Mouse (Mus musculus) erythroblast, adult 5-6 weeks (primary cell): ENCODE measurements around the gene Gm49392. TPM values are rescaled to one million over a fixed set of nuclear protein-coding genes. Genes with fewer than 3 reads are reported as not detected.

Source experiments
- ATAC-seq: replicated peaks from 2 replicates; pipeline ENCODE4 v1.8.0; 2016; ENCODE audit warnings: moderate number of reproducible peaks, mild to moderate bottlenecking, moderate TSS enrichment, inconsistent platforms; ENCODE audit not compliant: poor library complexity, low FRiP score, severe bottlenecking
- total RNA-seq, 2 experiments: library from RNA; stranded (forward) in 1 of 2; stranded (reverse) in 1 of 2; fragments of 150-400 nt in 1 of 2; fragments of 200-764, 138-1000 nt in 1 of 2; gene quantifications; 2 replicates each; pipeline versions ENCODE4 v1.2.3 to v1.2.4; 2015 to 2017; ENCODE audit warnings: low replicate concordance in 2 of 2

Gm49392 gene
- total RNA-seq, 2 experiments from 2014 or later = not detected

- ATAC-seq = no peak
These were observed 93.9 kb downstream of the Gm49392 start, which contains the start of gene Ctsll3 for GRCm38 (mm10) chr13:60802749-60803148. Ctsll3 (minus strand) TSS chr13:60802849.

Other genes starting within 250 kb of the Gm49392 start
- not detected in 2 replicates for gene BC051665, start 110.5 kb downstream of the Gm49392 start, total RNA-seq (2015; ENCODE audit: low replicate concordance)
- gene BC051665, start 110.5 kb downstream of the Gm49392 start, total RNA-seq (2017; ENCODE audit: low replicate concordance) = not detected in 2 replicates
- gene Ctsll3, start 94.0 kb downstream of the Gm49392 start, total RNA-seq (2015; ENCODE audit: low replicate concordance) = not detected in 2 replicates
- gene Ctsll3, start 94.0 kb downstream of the Gm49392 start, total RNA-seq (2017; ENCODE audit: low replicate concordance) = not detected in 2 replicates
- gene 4930486L24Rik, start 32.4 kb downstream of the Gm49392 start, total RNA-seq (2015; ENCODE audit: low replicate concordance) = not detected in 2 replicates
- not detected in 2 replicates for gene 4930486L24Rik, start 32.4 kb downstream of the Gm49392 start, total RNA-seq (2017; ENCODE audit: low replicate concordance)
- gene Ctla2b, start 553 bp upstream of the Gm49392 start, total RNA-seq (2015; ENCODE audit: low replicate concordance) = 5.4 TPM in 1 of 2 replicates, not detected in the other
- 0.43 TPM in 1 of 2 replicates, not detected in the other for gene Ctla2b, start 553 bp upstream of the Gm49392 start, total RNA-seq (2017; ENCODE audit: low replicate concordance)
- not detected in 2 replicates for gene Tpbpb, start 8.0 kb upstream of the Gm49392 start, total RNA-seq (2015; ENCODE audit: low replicate concordance)
- not detected in 2 replicates for gene Tpbpb, start 8.0 kb upstream of the Gm49392 start, total RNA-seq (2017; ENCODE audit: low replicate concordance)
- gene Gm49393, start 38.7 kb upstream of the Gm49392 start, total RNA-seq (2015; ENCODE audit: low replicate concordance) = not detected in 2 replicates
- gene Gm49393, start 38.7 kb upstream of the Gm49392 start, total RNA-seq (2017; ENCODE audit: low replicate concordance) = not detected in 2 replicates
- gene Gm49391, start 39.7 kb upstream of the Gm49392 start, total RNA-seq (2015; ENCODE audit: low replicate concordance) = not detected in 2 replicates
- gene Gm49391, start 39.7 kb upstream of the Gm49392 start, total RNA-seq (2017; ENCODE audit: low replicate concordance) = 2.5 TPM in 1 of 2 replicates, not detected in the other
- gene Ctla2a, start 39.7 kb upstream of the Gm49392 start, total RNA-seq (2015; ENCODE audit: low replicate concordance) = 2.5 and 13.6 TPM in 2 replicates
- 8.2 TPM in 1 of 2 replicates, not detected in the other for gene Ctla2a, start 39.7 kb upstream of the Gm49392 start, total RNA-seq (2017; ENCODE audit: low replicate concordance)
- gene Tpbpa, start 45.1 kb upstream of the Gm49392 start, total RNA-seq (2015; ENCODE audit: low replicate concordance) = not detected in 2 replicates
- gene Tpbpa, start 45.1 kb upstream of the Gm49392 start, total RNA-seq (2017; ENCODE audit: low replicate concordance) = not detected in 2 replicates
- gene Ctsj, start 109.1 kb upstream of the Gm49392 start, total RNA-seq (2015; ENCODE audit: low replicate concordance) = not detected in 2 replicates
- not detected in 2 replicates for gene Ctsj, start 109.1 kb upstream of the Gm49392 start, total RNA-seq (2017; ENCODE audit: low replicate concordance)
- not detected in 2 replicates for gene Ctsq, start 143.7 kb upstream of the Gm49392 start, total RNA-seq (2015; ENCODE audit: low replicate concordance)
- gene Ctsq, start 143.7 kb upstream of the Gm49392 start, total RNA-seq (2017; ENCODE audit: low replicate concordance) = not detected in 2 replicates